Mouse (Mus musculus) bone marrow, adult 2 months (tissue): Measurements from ENCODE around the gene Apaf1. TPM values are rescaled to one million over a fixed set of nuclear protein-coding genes. Genes with fewer than 3 reads are reported as not detected.

ENCODE experiments used
- H3K27ac ChIP-seq: fragments of 200-500 bp; 2 replicates; pipeline ENCODE4 v1.5.1; 2012; ENCODE audit warnings: low read depth, mild to moderate bottlenecking, control low read depth, inconsistent platforms, low read length; ENCODE audit not compliant: control insufficient read depth, poor library complexity, insufficient read depth
- H3K4me1 ChIP-seq: fragments of 200-500 bp; 2 replicates; pipeline ENCODE4 v1.6.1; 2011; ENCODE audit warnings: low read length; ENCODE audit not compliant: control insufficient read depth, insufficient read depth
- H3K4me3 ChIP-seq: fragments of 200-500 bp; replicated peaks from 2 replicates; pipeline ENCODE3; 2011; ENCODE audit warnings: mild to moderate bottlenecking, low read depth, low read length, control low read depth; ENCODE audit not compliant: control insufficient read depth
- CTCF ChIP-seq: fragments of 200-500 bp; IDR thresholded peaks from 2 replicates; pipeline ENCODE4 v1.5.1; 2011; ENCODE audit warnings: low read length, control low read depth; ENCODE audit not compliant: control insufficient read depth, insufficient read depth
- POLR2A ChIP-seq: fragments of 200-500 bp; IDR thresholded peaks from 2 replicates; pipeline ENCODE4 v1.6.1; 2011; ENCODE audit warnings: low read depth, mild to moderate bottlenecking, control low read depth, low read length, borderline replicate concordance; ENCODE audit not compliant: control insufficient read depth
- WGBS: fragments of 180-500 bp; shearing (Covaris S2); methylation state at CpG from one replicate; pipeline ENCODE4 v1.1.7; 2018; 5-methylcytosine and 5-hydroxymethylcytosine counted together
- polyA plus RNA-seq: library from polyadenylated mRNA; stranded (reverse); fragments of >200 nt; gene quantifications from 2 replicates; pipeline ENCODE4 v1.2.4, GENCODE M21; 2011; ENCODE audit warnings: low replicate concordance; ENCODE audit not compliant: missing spikeins, insufficient read depth, insufficient read length

The Apaf1 gene
- polyA plus RNA-seq, 1 experiment = 35.4 TPM

- peak overlapping the region; percentile 99 for H3K4me3 ChIP-seq
- no peaks in the 10 kb centered on the region; the same call in 1 of the 2 replicates for H3K4me1 ChIP-seq
- WGBS = under 1% methylated on average over 43 of the region's 44 CpGs
- peak overlapping the region; percentile 98 for H3K27ac ChIP-seq
- TF ChIP-seq POLR2A (peak; percentile 48; the same call in 1 of the 2 replicates), CTCF (no peak)
These were observed 40.8 kb upstream of the Apaf1 start for GRCm38 (mm10) chr10:91123281-91123827.

- WGBS = 7% methylated on average over 6 of the region's 6 CpGs
- H3K27ac ChIP-seq = no peak overlapping the region
These were observed 40.1 kb upstream of the Apaf1 start for GRCm38 (mm10) chr10:91122646-91123045.

DNA sequence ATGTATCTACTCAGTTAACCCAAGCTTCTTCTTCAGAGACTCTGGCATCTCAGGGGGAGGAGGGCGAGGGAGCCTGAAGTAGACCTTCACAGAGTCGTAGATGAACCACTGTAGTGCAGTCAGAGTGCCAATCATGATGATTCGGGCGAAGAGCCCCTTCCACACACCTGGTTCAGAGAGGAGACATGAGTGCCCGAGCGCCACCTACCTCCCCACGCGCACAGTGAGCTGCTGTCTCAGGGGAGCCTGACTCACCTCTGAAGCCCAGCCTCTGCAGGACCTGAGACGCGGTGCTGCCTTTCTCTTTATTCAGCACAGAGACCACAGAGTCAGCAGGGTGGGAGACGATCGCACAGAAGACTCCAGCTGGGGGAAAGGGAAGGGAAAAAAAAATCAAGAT is 34.4 kb upstream of the Apaf1 start:
- WGBS = 88% methylated on average over 12 of the region's 12 CpGs
- TF ChIP-seq CTCF = no peak
- TF ChIP-seq POLR2A = no peak

More at GRCm38 (mm10) chr10:91122646-91123045, 40.1 kb upstream of the Apaf1 start:
- H3K4me3 ChIP-seq = peak overlapping the region; percentile 10
- H3K4me1 ChIP-seq = no peaks in the 10 kb centered on the region; the same call in 1 of the 2 replicates
- no peak for TF ChIP-seq POLR2A
- no peak for TF ChIP-seq CTCF

DNA sequence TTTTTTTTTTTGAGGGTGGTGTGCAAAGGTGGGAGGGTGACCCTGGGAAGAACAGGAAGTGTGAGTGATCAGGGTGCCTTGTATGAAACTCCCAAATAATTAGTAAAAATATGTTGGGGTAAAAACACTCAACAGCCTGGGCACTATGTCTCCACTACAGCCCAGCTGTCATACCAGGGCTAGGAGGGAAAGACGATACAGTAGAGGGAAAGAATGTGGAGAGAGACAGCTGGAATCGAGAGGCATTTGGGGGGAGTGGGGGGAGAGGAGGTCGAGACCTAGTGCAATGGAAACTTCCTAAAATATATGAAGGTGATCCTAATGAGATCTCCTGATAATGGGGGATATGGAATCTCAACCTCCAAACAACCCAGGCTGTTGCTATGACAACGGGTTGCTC is 27.3 kb upstream of the Apaf1 start:
- TF ChIP-seq POLR2A (no peak), CTCF (no peak)
- Histone ChIP-seq H3K27ac (no peak overlapping the region), H3K4me3 (no peak overlapping the region), H3K4me1 (no peaks in the 10 kb centered on the region)
- 83% methylated on average over 4 of the region's 4 CpGs for WGBS

More for the DNA sequence above, 34.4 kb upstream of the Apaf1 start:
- Histone ChIP-seq H3K27ac (no peak overlapping the region), H3K4me1 (no peaks in the 10 kb centered on the region; the same call in 1 of the 2 replicates), H3K4me3 (no peak overlapping the region)

DNA sequence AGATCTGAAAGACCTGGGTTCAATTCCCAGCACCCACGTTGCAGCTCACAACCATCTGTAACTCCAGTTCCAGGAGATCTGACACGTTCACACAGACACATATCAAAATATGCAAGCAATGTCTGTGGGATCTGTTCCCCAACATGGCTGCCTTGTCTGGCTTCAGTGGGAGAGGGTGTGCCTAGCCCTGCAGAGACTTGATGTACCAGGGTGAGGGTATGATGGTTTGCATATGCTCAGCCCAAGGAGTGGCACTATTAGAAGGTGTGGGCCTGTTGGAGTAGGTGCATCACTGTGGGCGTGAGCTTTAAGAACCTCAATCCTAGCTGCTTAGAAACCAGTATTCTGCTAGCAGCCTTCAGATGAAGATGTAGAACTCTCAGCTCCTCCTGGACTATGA is 23.4 kb upstream of the Apaf1 start:
- no peaks in the 10 kb centered on the region for H3K4me1 ChIP-seq
- TF ChIP-seq CTCF (no peak), POLR2A (no peak)
- no peak overlapping the region for H3K4me3 ChIP-seq
- WGBS = 77% methylated on average over 3 of the region's 3 CpGs
- H3K27ac ChIP-seq = no peak overlapping the region

DNA sequence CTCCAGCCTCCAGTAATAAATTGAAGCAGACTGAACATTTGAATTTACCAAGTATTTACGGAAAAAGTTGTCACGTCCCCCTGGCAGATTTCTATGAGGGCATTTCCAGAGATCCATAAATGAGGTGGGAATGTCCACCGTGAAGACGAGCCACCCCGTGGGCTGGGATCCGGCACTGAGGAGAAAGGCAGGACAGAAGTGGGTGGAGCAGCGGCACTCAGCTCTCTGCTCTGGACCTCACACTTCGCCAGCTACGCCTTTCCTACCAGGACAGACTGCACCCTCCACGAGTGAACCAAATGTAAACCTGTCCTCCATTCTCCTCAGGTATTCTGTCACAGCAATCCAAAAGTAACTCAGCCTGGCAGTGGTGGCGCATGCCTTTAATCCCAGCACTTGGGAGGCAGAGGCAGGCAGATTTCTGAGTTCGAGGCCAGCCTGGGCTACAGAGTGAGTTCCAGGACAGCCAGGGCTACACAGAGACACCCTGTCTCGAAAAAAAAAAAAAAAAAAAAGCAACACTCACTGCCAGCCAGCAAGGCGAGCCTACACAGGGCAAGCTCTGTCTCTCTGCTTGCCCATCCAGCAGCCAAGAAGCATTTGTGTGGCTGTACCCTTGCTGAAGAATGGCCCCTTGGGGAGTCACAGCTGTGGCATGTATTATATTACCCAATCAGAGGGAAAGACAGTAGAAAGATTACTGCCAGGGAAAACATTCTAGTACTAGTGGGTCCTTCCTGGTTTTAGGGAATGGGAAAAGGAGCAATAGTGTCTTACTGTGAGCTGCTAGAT is 20.4 kb upstream of the Apaf1 start:
- Histone ChIP-seq H3K4me3 (no peak overlapping the region), H3K27ac (no peak overlapping the region), H3K4me1 (no peaks in the 10 kb centered on the region)
- WGBS = 82% methylated on average over 14 of the region's 14 CpGs
- no peak for TF ChIP-seq POLR2A
- TF ChIP-seq CTCF = no peak

GRCm38 (mm10) chr10:91101936-91102335 is 19.4 kb upstream of the Apaf1 start:
- 92% methylated on average over 25 of the region's 25 CpGs for WGBS
- H3K4me1 ChIP-seq = no peaks in the 10 kb centered on the region
- TF ChIP-seq CTCF (no peak), POLR2A (no peak)
- no peak overlapping the region for H3K27ac ChIP-seq
- H3K4me3 ChIP-seq = no peak overlapping the region

- 96% methylated on average over 1 of the region's 1 CpGs for WGBS
These were observed 17.5 kb upstream of the Apaf1 start for GRCm38 (mm10) chr10:91100101-91100500.

More at GRCm38 (mm10) chr10:91100101-91100500, 17.5 kb upstream of the Apaf1 start:
- Histone ChIP-seq H3K4me3 (no peak overlapping the region), H3K27ac (no peak overlapping the region), H3K4me1 (no peaks in the 10 kb centered on the region)
- no peak for TF ChIP-seq CTCF
- no peak for TF ChIP-seq POLR2A
